Mouse (Mus musculus): ENCODE data around the gene Sgk2.

The Sgk2 gene

DNA sequence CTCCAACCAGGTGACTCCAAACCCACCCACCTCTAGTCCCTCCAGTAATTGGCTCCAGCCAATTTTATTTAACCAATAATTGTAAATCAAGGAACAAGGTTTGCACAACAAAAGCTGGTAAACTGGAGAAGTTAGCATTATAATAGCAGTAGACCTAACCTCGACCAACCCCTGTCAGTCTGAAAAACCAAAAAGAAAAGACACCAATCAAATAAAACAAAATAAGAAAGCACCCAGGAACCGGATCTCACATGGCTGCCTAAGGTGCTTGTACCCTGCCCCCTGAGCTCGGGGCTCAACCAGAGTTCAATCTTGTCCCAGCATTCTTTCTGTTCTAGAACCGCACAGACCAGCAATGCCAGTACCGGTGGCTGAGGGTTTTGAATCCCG is 75.0 kb downstream of the Sgk2 start:
- no peak for DNase-seq
